Mouse (Mus musculus) stomach, postnatal 0 days (tissue): ENCODE results near the gene Gabra1.

Experiments
- CTCF ChIP-seq: IDR thresholded peaks from 2 replicates; pipeline ENCODE4 v1.5.1; 2016; ENCODE audit warnings: antibody characterized with exemption, low read depth, mild to moderate bottlenecking, moderate library complexity
- EP300 ChIP-seq: optimal IDR thresholded peaks from 2 replicates; pipeline ENCODE3; 2016; ENCODE audit warnings: antibody characterized with exemption

- TF ChIP-seq EP300 (no peak), CTCF (no peak)
Observed at GRCm38 (mm10) chr11:42179535-42179934, 3.2 kb downstream of the Gabra1 start.
